Mouse (Mus musculus) midbrain, embryonic 11.5 days (tissue): ENCODE measurements around the gene Arhgap1. TPM values are rescaled to one million over a fixed set of nuclear protein-coding genes. Genes with fewer than 3 reads are reported as not detected.

ENCODE experiments used
- ATAC-seq: fragments of 200-750 bp; cut with Nextera tagmentation; 2 replicates; pipeline ENCODE4 v1.8.0; 2017; ENCODE audit warnings: moderate TSS enrichment, moderate library complexity; ENCODE audit not compliant: low FRiP score
- DNase-seq: peaks from one replicate; pipeline ENCODE4 v3.0.0; 2015; ENCODE audit warnings: low spot score; ENCODE audit errors: missing footprints
- H3K27ac ChIP-seq: fragments of 300-500 bp; sonication (generic); 2 replicates; pipeline ENCODE4 v1.5.1; 2014; ENCODE audit warnings: low read depth, low read length
- H3K27me3 ChIP-seq: fragments of 300-500 bp; sonication (generic); 2 replicates; pipeline ENCODE4 v1.6.1; 2014; ENCODE audit warnings: mild to moderate bottlenecking, low read length, moderate library complexity, mixed read lengths; ENCODE audit not compliant: control insufficient read depth, insufficient read depth
- H3K36me3 ChIP-seq: fragments of 300-500 bp; sonication (generic); 2 replicates; pipeline ENCODE4 v1.6.1; 2014; ENCODE audit warnings: mild to moderate bottlenecking, low read length, moderate library complexity, mixed read lengths; ENCODE audit not compliant: control insufficient read depth, insufficient read depth
- H3K4me1 ChIP-seq: fragments of 300-500 bp; sonication (generic); 2 replicates; pipeline ENCODE4 v1.6.1; 2014; ENCODE audit warnings: low read length; ENCODE audit not compliant: control insufficient read depth, insufficient read depth
- H3K4me2 ChIP-seq: fragments of 300-500 bp; sonication (generic); 2 replicates; pipeline ENCODE4 v1.6.1; 2014; ENCODE audit warnings: mild to moderate bottlenecking, moderate library complexity
- H3K4me3 ChIP-seq: fragments of 300-500 bp; sonication (generic); 2 replicates; pipeline ENCODE4 v1.5.1; 2014; ENCODE audit warnings: low read depth, low read length
- H3K9ac ChIP-seq: fragments of 300-500 bp; sonication (generic); 2 replicates; pipeline ENCODE4 v1.6.1; 2014; ENCODE audit warnings: low read length
- H3K9me3 ChIP-seq: fragments of 300-500 bp; sonication (generic); 2 replicates; pipeline ENCODE4 v1.6.1; 2016; ENCODE audit warnings: low read length; ENCODE audit not compliant: control insufficient read depth
- WGBS: fragments of 180-500 bp; shearing (Covaris S2); extraction: QIAGEN DNeasy Blood & Tissue Kit; methylation state at CpG from one replicate; pipeline ENCODE4 v1.1.7; 2014; 5-methylcytosine and 5-hydroxymethylcytosine counted together
- polyA plus RNA-seq: library from polyadenylated mRNA; unstranded; fragments of >200 nt; fragmentation: Nextera tagmentation; extraction: Ambion mirVana; gene quantifications from 2 replicates; pipeline ENCODE4 v1.2.1, GENCODE M21; 2014

Gene Arhgap1
- polyA plus RNA-seq, 1 experiment from 2014 or later = 69.7 TPM

GRCm38 (mm10) chr2:91655388-91655787 is 5.7 kb downstream of the Arhgap1 start:
- ATAC-seq (no peak), DNase-seq (no peak)
- no peak overlapping the region for H3K4me3 ChIP-seq
- no peak overlapping the region for H3K9ac ChIP-seq
- WGBS = 97% methylated on average over 5 of the region's 5 CpGs
- H3K4me2 ChIP-seq = no peak overlapping the region
- H3K27ac ChIP-seq = no peak overlapping the region
- no peaks in the 10 kb centered on the region for H3K27me3 ChIP-seq
- peaks cover 5% of the 10 kb centered on the region for H3K36me3 ChIP-seq
- no peaks in the 10 kb centered on the region for H3K9me3 ChIP-seq
- peaks cover 12% of the 10 kb centered on the region for H3K4me1 ChIP-seq

DNA sequence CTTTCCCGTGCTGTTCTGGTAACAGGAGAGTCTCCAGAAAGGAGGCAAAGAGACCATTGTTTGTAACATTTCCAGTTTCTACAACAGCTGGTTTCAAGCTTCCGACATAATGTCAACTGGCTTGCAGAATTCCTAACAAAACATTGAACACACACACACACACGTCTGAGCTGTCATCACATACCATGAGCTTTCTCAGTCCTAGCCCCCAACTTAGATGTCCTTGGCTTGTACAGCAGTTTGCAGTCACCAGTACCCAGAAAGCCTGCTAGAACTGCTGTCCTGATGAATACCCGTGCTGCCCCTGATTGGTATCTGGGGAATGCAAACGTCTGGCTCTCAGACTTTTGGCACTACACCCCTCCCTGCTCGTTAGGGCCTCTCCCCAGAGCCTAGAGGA is 6.2 kb downstream of the Arhgap1 start:
- H3K9ac ChIP-seq = no peak overlapping the region
- 87% methylated on average over 6 of the region's 6 CpGs for WGBS
- H3K27me3 ChIP-seq = no peaks in the 10 kb centered on the region
- no peaks in the 10 kb centered on the region for H3K9me3 ChIP-seq
- H3K27ac ChIP-seq = no peak overlapping the region
- ATAC-seq (no peak), DNase-seq (no peak)
- peaks cover 5% of the 10 kb centered on the region for H3K36me3 ChIP-seq
- H3K4me1 ChIP-seq = peaks cover 9% of the 10 kb centered on the region; the same call in 1 of the 2 replicates
- no peak overlapping the region for H3K4me2 ChIP-seq
- H3K4me3 ChIP-seq = no peak overlapping the region

- Histone ChIP-seq H3K27me3 (no peaks in the 10 kb centered on the region), H3K27ac (no peak overlapping the region), H3K4me3 (no peak overlapping the region), H3K9me3 (no peaks in the 10 kb centered on the region), H3K36me3 (peaks cover 5% of the 10 kb centered on the region), H3K9ac (no peak overlapping the region), H3K4me1 (peaks cover 5% of the 10 kb centered on the region; the same call in 1 of the 2 replicates), H3K4me2 (no peak overlapping the region)
- WGBS = 70% methylated on average over 8 of the region's 8 CpGs
- ATAC-seq (no peak), DNase-seq (no peak)
Observed at GRCm38 (mm10) chr2:91656774-91657173, 7.1 kb downstream of the Arhgap1 start.

DNA sequence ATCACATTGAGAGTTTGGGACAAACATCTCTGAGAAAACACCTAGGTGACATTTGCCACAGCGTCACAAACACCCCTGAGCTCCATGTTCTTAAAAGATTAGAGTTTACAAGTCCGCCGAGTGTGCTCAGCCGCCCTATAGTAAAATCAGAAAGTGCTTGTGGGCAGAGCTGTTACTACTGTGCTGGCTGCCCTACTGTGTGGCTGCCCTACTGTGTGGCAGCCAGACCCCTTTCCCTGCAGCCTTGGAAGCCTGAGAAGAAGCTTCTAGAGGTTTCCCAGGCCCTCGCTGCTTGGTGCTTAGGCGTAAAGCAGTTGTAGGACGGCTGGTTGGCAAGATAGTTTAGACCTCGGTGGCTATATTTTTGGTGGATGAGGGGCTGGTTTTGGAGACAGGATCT is 10.0 kb downstream of the Arhgap1 start:
- 92% methylated on average over 8 of the region's 8 CpGs for WGBS

DNA sequence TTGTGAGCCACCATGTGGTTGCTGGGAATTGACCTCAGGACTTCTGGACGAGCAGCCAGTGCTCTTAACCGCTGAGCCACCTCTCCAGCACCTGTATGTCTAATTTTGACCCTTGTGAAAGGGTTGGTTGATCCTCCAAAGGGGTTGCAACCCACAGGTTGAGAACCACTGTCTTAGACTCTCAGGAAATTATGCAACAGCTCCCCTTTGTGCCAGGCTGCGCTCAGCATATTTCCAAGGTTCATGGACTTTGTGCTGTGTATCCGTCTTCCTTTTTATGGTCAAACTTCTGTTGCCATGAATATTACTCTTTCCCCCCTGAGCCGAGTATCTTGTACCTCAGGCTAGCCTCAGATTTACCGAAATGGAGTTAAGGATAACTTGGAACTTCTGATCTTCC is 11.3 kb downstream of the Arhgap1 start:
- no peak overlapping the region for H3K9ac ChIP-seq
- no peak for ATAC-seq
- no peaks in the 10 kb centered on the region for H3K27me3 ChIP-seq
- no peak for DNase-seq
- H3K4me3 ChIP-seq = no peak overlapping the region
- H3K4me1 ChIP-seq = no peaks in the 10 kb centered on the region
- H3K36me3 ChIP-seq = peaks cover 5% of the 10 kb centered on the region; the same call in 1 of the 2 replicates
- H3K27ac ChIP-seq = no peak overlapping the region
- H3K4me2 ChIP-seq = no peak overlapping the region
- no peaks in the 10 kb centered on the region for H3K9me3 ChIP-seq
- WGBS = 92% methylated on average over 6 of the region's 6 CpGs

More for the DNA sequence above, 10.0 kb downstream of the Arhgap1 start:
- H3K9ac ChIP-seq = no peak overlapping the region
- H3K27ac ChIP-seq = no peak overlapping the region
- ATAC-seq (no peak), DNase-seq (no peak)
- H3K27me3 ChIP-seq = no peaks in the 10 kb centered on the region
- H3K4me2 ChIP-seq = no peak overlapping the region
- no peak overlapping the region for H3K4me3 ChIP-seq
- peaks cover 3% of the 10 kb centered on the region for H3K36me3 ChIP-seq
- no peaks in the 10 kb centered on the region for H3K4me1 ChIP-seq
- H3K9me3 ChIP-seq = no peaks in the 10 kb centered on the region

DNA sequence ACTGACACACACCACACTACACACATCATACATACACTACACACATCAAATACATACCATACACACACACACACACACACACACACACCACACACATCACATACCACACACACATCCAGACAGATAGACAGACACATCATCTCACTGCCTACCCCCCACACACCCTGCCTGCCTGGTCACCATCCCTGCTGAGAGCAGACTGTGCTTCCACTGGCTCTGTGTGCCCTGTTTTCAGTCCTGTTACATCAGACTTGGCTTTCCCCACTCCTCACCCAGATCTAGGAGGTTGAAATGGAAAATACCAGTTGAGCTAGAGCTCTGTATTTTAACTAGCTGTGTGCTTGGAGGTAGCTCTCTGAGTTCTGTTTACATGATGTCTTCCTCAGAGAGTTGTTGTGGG is 15.1 kb downstream of the Arhgap1 start:
- H3K36me3 ChIP-seq = peaks cover 14% of the 10 kb centered on the region
- H3K27me3 ChIP-seq = no peaks in the 10 kb centered on the region
- no peaks in the 10 kb centered on the region for H3K9me3 ChIP-seq
- no peak overlapping the region for H3K4me2 ChIP-seq
- ATAC-seq (no peak), DNase-seq (no peak)
- no peak overlapping the region for H3K27ac ChIP-seq
- no peak overlapping the region for H3K4me3 ChIP-seq
- no peak overlapping the region for H3K9ac ChIP-seq
- no peaks in the 10 kb centered on the region for H3K4me1 ChIP-seq

- Histone ChIP-seq H3K9me3 (no peaks in the 10 kb centered on the region), H3K9ac (no peak overlapping the region), H3K4me1 (no peaks in the 10 kb centered on the region), H3K27me3 (no peaks in the 10 kb centered on the region), H3K4me3 (no peak overlapping the region), H3K36me3 (peaks cover 17% of the 10 kb centered on the region), H3K27ac (no peak overlapping the region), H3K4me2 (no peak overlapping the region)
- DNase-seq (no peak), ATAC-seq (no peak)
- 94% methylated on average over 6 of the region's 6 CpGs for WGBS
Observed at GRCm38 (mm10) chr2:91666386-91666910, 16.8 kb downstream of the Arhgap1 start.

DNA sequence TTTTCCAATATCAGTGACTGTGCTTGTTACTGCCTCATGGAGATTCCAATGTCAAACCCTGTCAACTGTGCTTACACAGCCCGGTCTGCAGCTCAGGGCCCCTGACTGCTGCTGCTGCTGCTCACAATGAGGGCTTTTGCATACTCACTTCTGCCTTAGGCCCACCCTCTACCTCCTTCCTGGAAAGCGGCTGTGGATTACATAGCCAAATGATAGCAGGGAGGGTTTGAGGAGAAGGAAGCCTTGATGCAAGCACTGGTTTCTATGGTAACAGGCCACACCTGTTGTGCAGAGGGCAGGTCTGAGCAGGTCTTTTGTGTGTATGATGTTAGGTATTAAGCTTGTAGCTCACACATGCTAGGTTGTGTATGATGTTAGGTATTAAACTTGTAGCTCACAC is 18.1 kb downstream of the Arhgap1 start:
- Histone ChIP-seq H3K4me2 (no peak overlapping the region), H3K9ac (no peak overlapping the region), H3K27ac (no peak overlapping the region), H3K36me3 (peaks cover 18% of the 10 kb centered on the region), H3K9me3 (no peaks in the 10 kb centered on the region), H3K4me3 (no peak overlapping the region), H3K27me3 (no peaks in the 10 kb centered on the region), H3K4me1 (no peaks in the 10 kb centered on the region)
- ATAC-seq (no peak), DNase-seq (no peak)
- 77% methylated on average over 2 of the region's 2 CpGs for WGBS

GRCm38 (mm10) chr2:91669326-91669725 is 19.7 kb downstream of the Arhgap1 start:
- H3K9me3 ChIP-seq = no peaks in the 10 kb centered on the region
- peaks cover 19% of the 10 kb centered on the region for H3K36me3 ChIP-seq
- H3K4me3 ChIP-seq = no peak overlapping the region
- WGBS = 88% methylated on average over 8 of the region's 8 CpGs
- no peak overlapping the region for H3K9ac ChIP-seq
- no peaks in the 10 kb centered on the region for H3K4me1 ChIP-seq
- H3K27me3 ChIP-seq = no peaks in the 10 kb centered on the region
- no peak for DNase-seq
- no peak overlapping the region for H3K27ac ChIP-seq
- no peak overlapping the region for H3K4me2 ChIP-seq
- no peak for ATAC-seq
